Mouse (Mus musculus): ENCODE data around the gene Dcun1d4.

DNA sequence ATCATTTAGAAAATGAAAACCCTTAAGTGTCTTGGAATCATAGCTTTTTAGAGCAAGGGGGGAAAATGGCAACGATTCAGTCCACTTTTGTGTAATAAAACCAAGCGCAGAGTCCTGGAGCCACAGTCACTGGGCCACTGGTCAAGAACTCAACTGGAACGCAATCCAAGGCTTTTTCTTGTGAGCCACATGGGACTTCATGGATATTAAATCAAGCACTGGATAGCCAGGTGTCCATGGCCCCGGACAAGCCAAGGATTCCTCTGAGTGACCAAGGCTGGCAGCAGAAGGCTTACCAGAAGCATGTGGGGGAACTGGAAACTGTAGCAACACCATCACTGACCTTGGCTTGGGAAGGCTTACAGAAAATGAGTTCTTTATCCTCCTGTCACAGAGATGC, 93.8 kb downstream of the Dcun1d4 start:
- TF ChIP-seq TAL1 (IDR thresholded peaks at IDR 0.05; ENCODE audit: low read length) (no peak), GATA1 (IDR thresholded peaks at IDR 0.05; ENCODE audit: low read length) (no peak)

All from erythroblast, embryonic 14.5 days (primary cell).